Mouse (Mus musculus): ENCODE data around the gene Polr2e.

DNA sequence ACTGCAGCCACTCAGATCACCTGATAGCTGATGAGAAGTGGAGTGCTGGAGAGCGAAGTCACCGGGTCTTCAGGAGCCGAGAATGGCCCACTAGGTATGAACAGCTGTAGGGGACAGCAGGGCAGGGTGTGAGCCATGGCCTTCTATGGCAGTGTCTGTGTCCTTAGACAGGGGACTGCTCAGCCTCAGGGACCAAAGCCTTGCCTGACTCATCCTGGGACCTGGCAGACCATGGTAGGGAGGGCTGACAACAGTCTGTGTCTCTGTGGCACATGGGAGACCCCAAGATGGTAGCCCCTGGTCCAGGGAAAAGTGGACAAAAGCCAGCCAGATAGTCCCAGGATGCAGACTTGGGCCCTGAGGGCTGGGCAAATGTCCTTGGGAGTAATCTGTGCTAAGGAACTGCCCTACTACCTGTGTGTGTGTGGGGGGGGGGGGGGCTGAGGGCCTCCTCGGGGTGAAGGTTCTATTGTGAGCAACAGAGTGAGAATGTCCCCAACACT lies 30.4 kb upstream of the Polr2e start:
- no peak for TF ChIP-seq POLR2A (IDR thresholded peaks at IDR 0.05; ENCODE audit: low read depth, low read length)
- TF ChIP-seq CTCF (IDR thresholded peaks at IDR 0.05; ENCODE audit: borderline replicate concordance, insufficient read depth, low read length), result no peak
